In the genomic region with DNA sequence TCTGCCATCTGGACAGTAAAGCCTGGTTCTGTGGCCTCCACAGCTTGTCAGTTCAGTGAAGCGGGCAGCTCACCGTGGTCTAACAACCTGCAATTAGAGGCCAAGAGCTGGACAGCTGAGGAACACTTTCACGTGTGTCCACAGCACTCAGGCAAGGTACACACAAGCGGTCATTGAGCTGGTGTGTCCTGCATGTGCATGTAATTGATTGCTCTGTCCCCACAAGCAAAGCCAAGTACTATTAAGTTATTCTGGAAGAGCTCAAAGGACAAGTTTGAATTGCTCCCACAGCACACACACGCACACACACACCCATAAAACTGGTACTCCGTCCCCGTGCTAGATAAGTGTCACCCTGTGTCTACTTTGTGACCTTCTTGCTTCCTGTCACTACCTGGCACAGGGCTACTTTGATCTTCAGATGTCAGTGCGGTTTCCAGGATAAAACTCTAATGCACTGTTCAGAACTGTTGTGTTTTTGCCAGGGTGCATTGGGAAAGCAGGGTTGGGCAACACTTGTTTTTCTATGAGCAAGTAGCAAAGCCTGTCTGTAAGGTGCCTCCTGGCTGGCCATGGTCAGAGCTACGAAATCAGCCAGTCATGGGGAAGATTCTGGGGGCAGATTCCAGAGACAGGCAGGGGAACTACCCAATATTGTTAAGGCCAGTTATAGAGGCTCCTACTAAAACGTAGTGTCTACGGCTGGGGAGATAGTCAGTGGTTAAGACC, we compare ENCODE assay signal across 27 mouse cellular contexts. TPM values are rescaled to one million over a fixed set of nuclear protein-coding genes. Genes with fewer than 3 reads are reported as not detected.
"Had no signal": no experiment of that assay in that cellular context is flagged by ENCODE, and none has a peak within 500 bp of the region (broad histone marks: within the 10 kb centered on the region; RNA-seq: fewer than 3 reads in every experiment).

No protein-coding gene starts in this region.

RNA-seq across cellular contexts. Expression of a gene that starts 1.7 kb away (rescaled TPM):
- total RNA-seq: gastrocnemius, adult 18-20 months; gastrocnemius, adult 8-10 months; gastrocnemius, postnatal 14 days; gastrocnemius, postnatal 36 days; heart, adult 18-20 months; heart, adult 8-10 months; heart, postnatal 10 days; heart, postnatal 25 days; heart, postnatal 4 days; layer of hippocampus, adult 2 months; layer of hippocampus, postnatal 10 days; layer of hippocampus, postnatal 25 days; left cerebral cortex, postnatal 14 days had no signal
- polyA plus RNA-seq: heart, embryonic 10.5 days; heart, embryonic 12.5 days; heart, embryonic 14.5 days; heart, embryonic 16.5 days; hindbrain, embryonic 10.5 days; hindbrain, embryonic 12.5 days; hindbrain, embryonic 14.5 days; hindbrain, embryonic 16.5 days; inflammation-experienced regulatory T-cells, adult 6 months; kidney, adult 2 months; kidney, embryonic 16.5 days; limb, embryonic 10.5 days; limb, embryonic 12.5 days; liver, embryonic 12.5 days had no signal
